Mouse (Mus musculus) CD8-positive naive resting alpha-beta T cell, adult 57 days (primary cell): Measurements from ENCODE around the gene Il4. TPM values are rescaled to one million over a fixed set of nuclear protein-coding genes. Genes with fewer than 3 reads are reported as not detected.

ENCODE experiments used
- total RNA-seq: library from RNA; stranded (reverse); gene quantifications from one replicate; pipeline ENCODE4 v1.2.4, GENCODE M21; 2023

Gene Il4
- not detected for total RNA-seq

DNA sequence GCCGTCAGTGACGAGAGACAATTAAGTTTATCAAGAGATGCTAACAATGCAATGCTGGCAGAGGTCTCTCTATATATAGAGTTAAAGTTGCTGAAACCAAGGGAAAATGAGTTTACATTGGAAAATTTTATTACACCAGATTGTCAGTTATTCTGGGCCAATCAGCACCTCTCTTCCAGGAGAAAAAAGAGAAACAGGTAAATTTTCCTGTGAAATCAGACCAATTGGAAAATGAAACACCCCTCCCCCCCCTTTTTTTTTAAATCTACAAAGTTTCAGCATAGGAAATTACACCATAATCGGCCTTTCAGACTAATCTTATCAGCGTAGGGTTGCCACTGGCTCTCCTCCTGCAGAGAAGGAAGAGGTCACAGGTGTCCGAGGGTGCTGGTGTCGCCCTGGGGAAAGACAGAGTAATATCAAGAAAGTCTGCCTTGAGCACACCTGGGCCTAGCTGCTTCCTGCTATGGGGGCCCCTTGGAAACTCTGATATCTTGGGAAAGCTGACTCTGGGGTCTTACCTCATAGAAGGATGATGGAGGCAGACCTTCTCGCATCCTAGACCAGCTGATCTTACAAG is at the start of gene Il4:
Il4 (minus strand) TSS at position 51 of the 580 bp plus-strand sequence.

DNA sequence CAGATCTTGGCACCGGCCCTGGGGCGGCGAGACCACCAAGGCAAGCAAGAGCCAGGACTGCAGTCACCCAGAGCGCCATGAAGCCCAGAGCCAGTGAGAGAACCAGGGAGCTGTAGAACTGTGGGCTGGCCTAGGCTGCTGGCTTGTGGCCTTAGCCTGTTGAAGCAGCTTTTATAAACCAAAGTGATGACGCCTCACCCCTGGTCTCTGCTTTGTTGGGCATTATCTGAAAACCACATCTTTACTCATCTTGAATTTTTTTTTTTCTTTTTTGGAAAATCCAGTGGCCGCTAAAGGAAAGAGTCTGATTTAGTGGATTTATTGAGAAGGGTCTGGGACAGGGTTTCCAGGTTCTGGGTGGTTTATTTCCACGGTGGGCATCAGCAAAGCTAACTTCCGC is 16.1 kb upstream of the Il4 start, which contains the start of gene Il13:
Il13 (minus strand) TSS at position 147 of the 400 bp plus-strand sequence.

DNA sequence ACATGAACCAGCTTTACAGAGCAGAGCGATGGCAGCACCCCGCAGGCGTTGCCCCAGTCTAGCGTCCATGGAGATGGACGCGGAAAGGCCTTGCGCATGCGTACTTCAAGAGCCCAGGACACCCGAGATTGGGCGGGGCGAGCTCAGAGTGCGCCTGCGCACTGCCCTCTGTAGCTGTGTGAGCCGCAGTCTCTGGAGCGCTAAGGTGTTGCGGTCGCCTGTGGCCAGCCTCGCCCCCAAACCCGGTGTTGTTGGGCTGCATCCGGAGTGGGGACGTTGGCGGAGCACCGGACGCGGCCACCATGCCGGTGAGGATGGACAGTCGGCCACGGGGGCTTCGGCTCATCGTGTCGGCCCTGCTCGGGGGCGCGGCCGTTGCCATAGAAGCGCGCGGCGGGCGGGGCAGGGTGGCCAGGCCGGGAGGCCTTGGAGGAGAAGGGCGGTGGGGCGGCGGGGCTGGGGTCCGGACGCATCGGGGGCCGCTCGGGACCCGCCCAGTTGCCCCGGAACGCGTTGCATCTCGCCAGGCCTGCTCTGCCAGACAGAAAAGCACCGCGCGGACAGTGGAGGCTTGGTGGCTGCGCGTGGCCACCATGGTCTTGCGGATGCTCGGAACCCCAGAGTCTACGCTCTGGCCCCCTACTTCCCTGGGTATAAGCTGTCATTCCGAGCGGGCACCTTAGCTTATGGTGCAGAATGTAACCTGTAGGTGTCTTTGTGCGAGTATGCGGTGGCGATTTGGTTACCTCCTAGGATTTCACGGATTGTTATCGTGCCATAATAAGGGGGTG is 51.0 kb downstream of the Il4 start, which contains the start of gene Kif3a:
Kif3a (plus strand) TSS at position 156 of the 791 bp plus-strand sequence.

Other genes with a start within 250 kb of the Il4 start
- gene Leap2, start 195.5 kb downstream of the Il4 start, total RNA-seq: not detected
- gene Uqcrq, start 187.8 kb downstream of the Il4 start, total RNA-seq: 132 TPM
- not detected for gene Gdf9, start 187.6 kb downstream of the Il4 start, total RNA-seq
- gene Gm10447, start 161.6 kb downstream of the Il4 start, total RNA-seq: not detected
- gene Shroom1, start 161.5 kb downstream of the Il4 start, total RNA-seq: not detected
- gene Gm9837, start 148.2 kb downstream of the Il4 start, total RNA-seq: not detected
- gene Gm9945, start 138.5 kb downstream of the Il4 start, total RNA-seq: not detected
- gene Sowaha, start 138.4 kb downstream of the Il4 start, total RNA-seq: not detected
- gene Sept8, start 99.4 kb downstream of the Il4 start, total RNA-seq: 4.5 TPM
- 3.5 TPM for gene Kif3a, start 51.3 kb downstream of the Il4 start, total RNA-seq
- gene Il13, start 16.0 kb upstream of the Il4 start, total RNA-seq: not detected
- 27.4 TPM for gene Rad50, start 88.7 kb upstream of the Il4 start, total RNA-seq
- gene Il5, start 102.1 kb upstream of the Il4 start, total RNA-seq: not detected
- gene Irf1, start 151.3 kb upstream of the Il4 start, total RNA-seq: 280 TPM
- 1.8 TPM for gene Gm17334, start 154.5 kb upstream of the Il4 start, total RNA-seq
- 24.2 TPM for gene Gm12216, start 240.6 kb upstream of the Il4 start, total RNA-seq